8 mouse cellular contexts compared by ENCODE assay signal in the genomic region with DNA sequence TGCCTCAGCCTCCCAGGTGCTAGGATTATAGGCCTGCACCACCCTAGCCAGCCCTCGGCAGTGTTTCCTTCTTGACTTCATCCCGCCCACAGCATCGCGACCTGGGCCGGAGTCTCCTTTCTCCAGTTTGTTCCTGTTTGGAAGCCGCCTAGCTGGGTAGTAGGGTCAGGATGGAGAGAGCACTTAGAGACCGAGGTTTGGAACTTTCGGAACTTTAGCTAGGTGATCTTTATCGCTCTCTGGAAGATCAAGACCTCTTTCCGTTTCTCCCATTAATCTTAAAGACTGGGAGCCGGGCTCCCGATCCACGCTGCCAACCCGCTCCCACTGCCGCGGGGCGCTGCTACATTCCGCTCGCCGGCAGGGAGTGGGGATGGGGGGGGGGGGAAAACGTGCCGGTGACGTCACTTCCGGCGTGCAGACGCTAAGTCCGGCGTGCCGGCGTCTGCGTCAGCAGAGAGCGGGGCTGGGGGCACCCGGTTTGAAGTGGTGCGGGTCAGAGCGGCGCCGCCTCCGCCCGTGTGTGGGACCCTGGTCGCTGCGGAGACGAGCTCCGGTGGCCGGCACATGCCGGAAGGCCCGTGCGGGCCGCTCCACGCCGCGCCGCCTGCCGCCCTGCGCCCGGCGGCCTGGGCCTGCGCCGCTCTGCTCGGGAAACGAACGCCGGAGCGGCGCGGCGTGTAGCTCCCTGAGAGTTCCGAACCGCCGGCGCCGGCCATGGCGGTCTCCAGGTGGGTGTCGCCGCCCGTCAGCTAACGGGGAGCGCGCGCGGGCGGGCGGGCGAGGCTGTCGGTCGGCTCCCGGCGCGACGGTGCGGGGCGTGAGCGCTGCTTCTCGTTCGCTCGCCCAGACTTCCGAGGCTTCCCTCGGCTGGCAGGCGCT. TPM values are rescaled to one million over a fixed set of nuclear protein-coding genes. Genes with fewer than 3 reads are reported as not detected.
A peak's percentile ranks its signal among the peaks of the same experiment; 100 is the strongest.
DNase-seq lines count a peak whose midpoint lies in the region; ATAC-seq and TF ChIP-seq lines count a peak whose summit lies in the region.

Gene Btaf1, plus strand, starts transcription at position 409 of the 882 bp plus-strand sequence.

- H3K9ac ChIP-seq in embryonic facial prominence, embryonic 14.5 days (ENCODE audit: low read depth, low read length) = peak within 1 kb of the TSS; percentile 95
- peak within 1 kb of the TSS; percentile 92 for H3K9ac ChIP-seq in heart, adult 2 months (ENCODE audit: low read depth, low read length)

- peak within 1 kb of the TSS; percentile 88 for H3ac ChIP-seq in myocyte (ENCODE audit: control insufficient read depth, insufficient read length)

- H3K79me2 ChIP-seq in heart, adult 2 months (replicated peaks; ENCODE audit: control insufficient read depth, insufficient read depth, low read length) = peaks cover 1% of the 10 kb centered on the region; the same call in 1 of the 2 replicates
- peaks cover 47% of the 10 kb centered on the region for H3K79me2 ChIP-seq in myocyte (ENCODE audit: control insufficient read depth, insufficient read depth)

- TF ChIP-seq POLR2A in heart, adult 2 months (IDR thresholded peaks at IDR 0.05; ENCODE audit: insufficient read depth, low read depth, low read length) = peak; percentile 88
- TF ChIP-seq POLR2A in myocyte (IDR thresholded peaks at IDR 0.05; ENCODE audit: insufficient read length, low read depth) = peak; percentile 85

- H3K4me1 ChIP-seq in embryonic facial prominence, embryonic 14.5 days (ENCODE audit: control insufficient read depth, insufficient read depth, low read length) = peaks cover 12% of the 10 kb centered on the region
- H3K4me1 ChIP-seq in heart, adult 2 months (ENCODE audit: control insufficient read depth, insufficient read depth, low read length) = peaks cover 2% of the 10 kb centered on the region

- WGBS in embryonic facial prominence, embryonic 14.5 days = 1% methylated on average over 43 of the region's 98 CpGs
- WGBS in heart, adult 2 months = under 1% methylated on average over 95 of the region's 98 CpGs

- peak; percentile 22; the same call in 1 of the 2 replicates for TF ChIP-seq CTCF in heart, adult 2 months (IDR thresholded peaks at IDR 0.05)

- H3K27me3 ChIP-seq in embryonic facial prominence, embryonic 14.5 days (replicated peaks; ENCODE audit: control insufficient read depth, insufficient read depth, low read length) = no peaks in the 10 kb centered on the region
- no peaks in the 10 kb centered on the region for H3K27me3 ChIP-seq in heart, adult 2 months (ENCODE audit: control insufficient read depth, insufficient read depth, low read length)
- H3K27me3 ChIP-seq in myocyte (ENCODE audit: control insufficient read depth, insufficient read depth, insufficient read length) = no peaks in the 10 kb centered on the region
- H3K27me3 ChIP-seq in splenic B cell, adult 2 months (ENCODE audit: control insufficient read depth, insufficient read depth, low read length, poor library complexity, severe bottlenecking) = no peaks in the 10 kb centered on the region

- peak within 1 kb of the TSS; percentile 97 for H3K27ac ChIP-seq in embryonic facial prominence, embryonic 14.5 days (replicated peaks; ENCODE audit: low read depth, low read length)
- peak within 1 kb of the TSS; percentile 97 for H3K27ac ChIP-seq in heart, adult 2 months

- no peaks in the 10 kb centered on the region for H3K36me3 ChIP-seq in embryonic facial prominence, embryonic 14.5 days (ENCODE audit: control insufficient read depth, insufficient read depth, low read length)
- peaks cover 8% of the 10 kb centered on the region for H3K36me3 ChIP-seq in heart, adult 2 months (ENCODE audit: control insufficient read depth, insufficient read depth, low read length)
- H3K36me3 ChIP-seq in myocyte (ENCODE audit: control insufficient read depth, insufficient read depth) = no peaks in the 10 kb centered on the region
- H3K36me3 ChIP-seq in splenic B cell, adult 2 months (ENCODE audit: control insufficient read depth, insufficient read depth, low read length, poor library complexity, severe bottlenecking) = no peaks in the 10 kb centered on the region

- intact Hi-C loops in heart, adult 2 months (cut with DNase I) = loop anchor here (5.0 to 10.0 kb wide), 2 partner anchors 89 to 321 kb away; no protein-coding TSS in a partner anchor

- peak within 1 kb of the TSS; percentile 94 for H3K4me3 ChIP-seq in embryonic facial prominence, embryonic 14.5 days (ENCODE audit: low read depth, low read length)
- H3K4me3 ChIP-seq in heart, adult 2 months = peak within 1 kb of the TSS; percentile 60
- peak within 1 kb of the TSS; percentile 50 for H3K4me3 ChIP-seq in myocyte

- peak; percentile 43; the same call in 1 of the 2 replicates for TF ChIP-seq EP300 in heart, adult 2 months (IDR thresholded peaks at IDR 0.05; ENCODE audit: insufficient read depth, low read depth, low read length)

- peak; percentile 89 for DNase-seq in 416B (ENCODE audit: low read depth)
- DNase-seq in adrenal gland, postnatal 4 days (ENCODE audit: low spot score in 2 of 2) = peak; percentile 50 to 60
- peak; percentile 96 for DNase-seq in embryonic facial prominence, embryonic 14.5 days (ENCODE audit: low spot score)
- peak; percentile 88 to 90 for DNase-seq in heart, adult 2 months
- DNase-seq in kidney, adult 9 months = peak; percentile 86
- DNase-seq in liver = peak; percentile 94
- DNase-seq in splenic B cell, adult 2 months (ENCODE audit: low read depth, low spot score) = peak; percentile 95

- ATAC-seq in embryonic facial prominence, embryonic 14.5 days (ENCODE audit: low read depth) = peak; percentile 95

- H3K9me3 ChIP-seq in embryonic facial prominence, embryonic 14.5 days (ENCODE audit: control insufficient read depth, low read length) = no peaks in the 10 kb centered on the region

- H3K4me2 ChIP-seq in embryonic facial prominence, embryonic 14.5 days (ENCODE audit: low read depth, low read length) = peak within 1 kb of the TSS; percentile 77
- H3K4me2 ChIP-seq in myocyte (ENCODE audit: low read depth) = peak within 1 kb of the TSS; percentile 87

TF ChIP-seq in myocyte, 11 proteins besides CTCF, POLR2A, EP300 and RAD21:
- TF ChIP-seq TCF3 (IDR thresholded peaks at IDR 0.05; ENCODE audit: insufficient read length, low read depth) (no peak), POLR2AphosphoS2 (IDR thresholded peaks at IDR 0.05; ENCODE audit: insufficient read length, low read depth) (peak; percentile 86)

RNA-seq across cellular contexts. Expression of gene Btaf1, which starts in this region (rescaled TPM):
- 10 to 100 TPM; 18.4 to 20.1 TPM for total RNA-seq in adrenal gland, postnatal 4 days (2021)
- 12.2 and 12.5 TPM in 2 replicates for polyA plus RNA-seq in embryonic facial prominence, embryonic 14.5 days (2014; fragmentation: Nextera tagmentation; extraction: Ambion mirVana)
- total RNA-seq in heart, adult 2 months (2021) = 10 to 100 TPM; 12.4 to 13.5 TPM
- polyA plus RNA-seq in heart, adult 2 months (2012; rRNA removed) = 2.7 and 5.5 TPM in 2 replicates
- polyA plus RNA-seq in myocyte (2012; fragmentation: generic; extraction: Trizol) = 4.8 TPM

Comparison
In these comparisons a context has a peak if more than half of its experiments do, and no peak if none do; other contexts are left out.
1. Peak in every context shown above with its lines: DNase-seq, ATAC-seq, H3K4me3 ChIP-seq and H3K27ac ChIP-seq.